8 mouse cellular contexts compared by ENCODE assay signal in the genomic region with DNA sequence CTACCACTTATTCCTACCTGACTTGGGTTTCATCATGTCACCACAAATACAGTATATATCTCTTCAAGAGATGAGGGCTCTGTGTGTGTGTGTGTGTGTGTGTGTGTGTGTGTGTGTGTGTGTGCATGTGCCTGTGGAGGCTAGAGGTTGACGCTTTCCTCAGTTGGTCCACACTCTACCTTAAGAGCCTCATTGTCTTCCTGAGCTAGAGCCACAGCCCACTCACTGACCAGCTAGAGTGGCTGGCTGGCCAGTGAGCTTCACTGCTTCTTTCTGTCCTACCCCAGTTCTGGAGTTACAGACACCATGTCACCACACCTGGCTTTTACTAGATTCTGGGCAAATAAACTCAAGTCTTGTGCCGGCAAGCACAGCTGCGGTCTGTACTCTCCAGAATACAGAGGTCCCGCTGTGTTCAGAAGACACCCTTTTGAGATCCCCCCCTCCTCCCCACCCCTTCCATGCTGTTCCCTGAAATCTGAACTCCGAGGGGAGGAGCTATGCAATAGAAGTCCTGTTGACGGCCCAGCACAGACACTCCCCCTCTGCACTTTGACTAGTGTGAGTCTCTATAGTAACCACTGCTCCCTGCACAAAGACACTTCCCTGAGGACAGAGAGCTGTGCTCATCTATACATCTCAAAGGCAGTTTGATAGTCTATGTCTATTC. TPM values are rescaled to one million over a fixed set of nuclear protein-coding genes. Genes with fewer than 3 reads are reported as not detected.
DNase-seq lines count a peak whose midpoint lies in the region; ATAC-seq and TF ChIP-seq lines count a peak whose summit lies in the region.

No protein-coding gene starts in this region.

- peak overlapping the region; percentile 60 for H3K4me2 ChIP-seq in heart, embryonic 11.5 days
- H3K4me2 ChIP-seq in kidney, embryonic 14.5 days (replicated peaks; ENCODE audit: low read depth, low read length), result peak overlapping the region; percentile 28

- no peak overlapping the region for H3K27ac ChIP-seq in heart, embryonic 11.5 days (ENCODE audit: low read depth, low read length)
- H3K27ac ChIP-seq in kidney, embryonic 14.5 days (ENCODE audit: low read depth, low read length), result no peak overlapping the region

- H3K4me1 ChIP-seq in heart, embryonic 11.5 days (ENCODE audit: control insufficient read depth, insufficient read depth, low read length), result peaks cover 8% of the 10 kb centered on the region; the same call in 1 of the 2 replicates
- no peaks in the 10 kb centered on the region for H3K4me1 ChIP-seq in kidney, embryonic 14.5 days (ENCODE audit: control insufficient read depth, insufficient read depth, low read length)

- WGBS in heart, embryonic 11.5 days (ENCODE audit: insufficient replicate concordance), result 3% methylated on average over 6 of the region's 6 CpGs
- WGBS in kidney, embryonic 14.5 days, result 9% methylated on average over 6 of the region's 6 CpGs

- no peaks in the 10 kb centered on the region for H3K9me3 ChIP-seq in heart, embryonic 11.5 days (replicated peaks; ENCODE audit: control insufficient read depth, low read length)
- H3K9me3 ChIP-seq in kidney, embryonic 14.5 days (ENCODE audit: control insufficient read depth, low read length), result no peaks in the 10 kb centered on the region

- H3K27me3 ChIP-seq in C2C12 (ENCODE audit: control insufficient read depth, insufficient read depth, insufficient read length), result no peaks in the 10 kb centered on the region
- H3K27me3 ChIP-seq in heart, embryonic 11.5 days (ENCODE audit: control insufficient read depth, insufficient read depth, low read length), result no peaks in the 10 kb centered on the region
- H3K27me3 ChIP-seq in kidney, embryonic 14.5 days (ENCODE audit: control insufficient read depth, insufficient read depth, low read length), result no peaks in the 10 kb centered on the region

- no peak overlapping the region for H3K4me3 ChIP-seq in C2C12 (ENCODE audit: insufficient read depth, poor library complexity, severe bottlenecking)
- H3K4me3 ChIP-seq in heart, embryonic 11.5 days (ENCODE audit: low read depth, low read length), result peak overlapping the region; percentile 25; the same call in 1 of the 2 replicates
- H3K4me3 ChIP-seq in kidney, embryonic 14.5 days (ENCODE audit: low read length), result 0 out of 2 replicates have a peak overlapping the region, but pooled peaks have one; percentile 1

- peak; percentile 55 to 64 for DNase-seq in adrenal gland, postnatal 36 days
- DNase-seq in lung, postnatal 36 days, result peak; percentile 56
- DNase-seq in left cerebral cortex, adult 8-10 months (ENCODE audit: low spot score in 2 of 2), result no peak
- no peak for DNase-seq in cerebellum, adult 9-10 months
- DNase-seq in right cerebral cortex, postnatal 25 days, result no peak

- peak; percentile 86 for ATAC-seq in heart, embryonic 11.5 days (replicated peaks; ENCODE audit: insufficient number of reproducible peaks, low FRiP score, low TSS enrichment)
- peak; percentile 99 for ATAC-seq in kidney, embryonic 14.5 days (ENCODE audit: low FRiP score, low TSS enrichment)

- H3K36me3 ChIP-seq in C2C12 (ENCODE audit: control insufficient read depth, insufficient read depth), result no peaks in the 10 kb centered on the region
- no peaks in the 10 kb centered on the region for H3K36me3 ChIP-seq in heart, embryonic 11.5 days (ENCODE audit: control insufficient read depth, insufficient read depth, low read length)
- H3K36me3 ChIP-seq in kidney, embryonic 14.5 days (ENCODE audit: control insufficient read depth, insufficient read depth, low read length), result no peaks in the 10 kb centered on the region

- peak overlapping the region; percentile 25 for H3ac ChIP-seq in C2C12 (ENCODE audit: control insufficient read depth, insufficient read length, low read depth)

- no peaks in the 10 kb centered on the region for H3K79me2 ChIP-seq in C2C12 (ENCODE audit: control insufficient read depth, insufficient read depth)

- no peak for TF ChIP-seq CTCF in C2C12 (IDR thresholded peaks at IDR 0.05; ENCODE audit: control insufficient read depth, insufficient read depth, insufficient read length)

- no peaks in the 10 kb centered on the region for H3K79me3 ChIP-seq in C2C12 (ENCODE audit: low read depth)

- no peak overlapping the region for H3K9ac ChIP-seq in heart, embryonic 11.5 days (ENCODE audit: low read depth, low read length)
- no peak overlapping the region for H3K9ac ChIP-seq in kidney, embryonic 14.5 days (ENCODE audit: low read depth, low read length)

TF ChIP-seq in C2C12, 6 proteins besides CTCF, POLR2A, EP300 and RAD21:
- no peak for TF ChIP-seq MYOG (IDR thresholded peaks at IDR 0.05; ENCODE audit: control insufficient read depth, extremely low read depth, insufficient read length)

RNA-seq across cellular contexts. Expression of a gene that starts 39.0 kb away (rescaled TPM):
- 36.4 TPM for polyA plus RNA-seq in C2C12 (2012; fragmentation: generic; extraction: Trizol)
- 10 to 100 TPM; 39.7 to 40.1 TPM for total RNA-seq in adrenal gland, postnatal 36 days (2021)
- 5.1 and 6.5 TPM in 2 replicates for polyA plus RNA-seq in heart, embryonic 11.5 days (2014; fragmentation: Nextera tagmentation; extraction: Ambion mirVana)
- polyA plus RNA-seq in kidney, embryonic 14.5 days (2014; fragmentation: Nextera tagmentation; extraction: Ambion mirVana), result 14.5 TPM in 2 replicates
- 10 to 100 TPM; 47.7 to 55.1 (median 48.9) TPM for total RNA-seq in left cerebral cortex, adult 8-10 months (2022)

Comparison
In these comparisons a context has a peak if more than half of its experiments do, and no peak if none do; other contexts are left out.
1. DNase-seq: peak in adrenal gland, postnatal 36 days (2 of 2) and lung, postnatal 36 days (single experiment); none in left cerebral cortex, adult 8-10 months (0 of 2), cerebellum, adult 9-10 months (single experiment) and right cerebral cortex, postnatal 25 days (single experiment).